Mouse (Mus musculus) bone marrow macrophage, adult 2 months (primary cell): ENCODE measurements around the gene Pqlc2. TPM values are rescaled to one million over a fixed set of nuclear protein-coding genes. Genes with fewer than 3 reads are reported as not detected.

Source experiments
- H3K27ac ChIP-seq: 2 replicates; pipeline ENCODE4 v1.5.1; 2012; ENCODE audit warnings: low read depth, low read length; ENCODE audit not compliant: insufficient read depth
- H3K4me1 ChIP-seq: 2 replicates; pipeline ENCODE4 v1.6.1; 2012; ENCODE audit warnings: low read length; ENCODE audit not compliant: control insufficient read depth, insufficient read depth
- H3K4me3 ChIP-seq: 2 replicates; pipeline ENCODE4 v1.5.1; 2012; ENCODE audit warnings: mild to moderate bottlenecking, low read length, moderate library complexity; ENCODE audit not compliant: insufficient read depth
- CTCF ChIP-seq: IDR thresholded peaks from 2 replicates; pipeline ENCODE4 v1.5.1; 2012; ENCODE audit warnings: low read depth, mild to moderate bottlenecking, low read length, moderate library complexity
- POLR2A ChIP-seq: IDR thresholded peaks from 2 replicates; pipeline ENCODE4 v1.6.1; 2012; ENCODE audit warnings: mild to moderate bottlenecking, low read depth, low read length, borderline replicate concordance
- polyA plus RNA-seq: library from polyadenylated mRNA; stranded (reverse); fragments of >200 nt; gene quantifications from 2 replicates; pipeline ENCODE4 v1.2.4, GENCODE M21; 2012; ENCODE audit not compliant: missing spikeins, insufficient read depth, insufficient read length

The Pqlc2 gene
- polyA plus RNA-seq, 1 experiment: 26.7 TPM

- no peak overlapping the region for H3K27ac ChIP-seq
- TF ChIP-seq CTCF: no peak
- no peak for TF ChIP-seq POLR2A
- no peaks in the 10 kb centered on the region for H3K4me1 ChIP-seq
- no peak overlapping the region for H3K4me3 ChIP-seq
Measured at GRCm38 (mm10) chr4:139267335-139267734, 43.2 kb downstream of the Pqlc2 start.

- no peak for TF ChIP-seq CTCF
- Histone ChIP-seq H3K27ac (no peak overlapping the region), H3K4me3 (no peak overlapping the region), H3K4me1 (no peaks in the 10 kb centered on the region)
Measured at GRCm38 (mm10) chr4:139266500-139266865, 44.0 kb downstream of the Pqlc2 start.

- H3K27ac ChIP-seq: no peak overlapping the region
- H3K4me3 ChIP-seq: no peak overlapping the region
- TF ChIP-seq CTCF (no peak), POLR2A (no peak)
- no peaks in the 10 kb centered on the region for H3K4me1 ChIP-seq
Measured at GRCm38 (mm10) chr4:139265783-139266499, 44.6 kb downstream of the Pqlc2 start.

GRCm38 (mm10) chr4:139262981-139263380 lies 47.5 kb downstream of the Pqlc2 start:
- peaks cover 9% of the 10 kb centered on the region for H3K4me1 ChIP-seq
- TF ChIP-seq CTCF (no peak), POLR2A (no peak)
- no peak overlapping the region for H3K27ac ChIP-seq
- no peak overlapping the region for H3K4me3 ChIP-seq

- H3K27ac ChIP-seq: peak overlapping the region; percentile 15; the same call in 1 of the 2 replicates
Measured at GRCm38 (mm10) chr4:139259302-139259871, 51.1 kb downstream of the Pqlc2 start.

GRCm38 (mm10) chr4:139258621-139259301 lies 51.7 kb downstream of the Pqlc2 start:
- TF ChIP-seq CTCF (no peak), POLR2A (no peak)
- H3K27ac ChIP-seq: peak overlapping the region; percentile 39
- peaks cover 13% of the 10 kb centered on the region for H3K4me1 ChIP-seq
- H3K4me3 ChIP-seq: no peak overlapping the region

More at GRCm38 (mm10) chr4:139259302-139259871, 51.1 kb downstream of the Pqlc2 start:
- Histone ChIP-seq H3K4me3 (no peak overlapping the region), H3K4me1 (peaks cover 13% of the 10 kb centered on the region)
- TF ChIP-seq CTCF (no peak), POLR2A (no peak)

GRCm38 (mm10) chr4:139256708-139257107 lies 53.8 kb downstream of the Pqlc2 start:
- TF ChIP-seq CTCF: no peak
- TF ChIP-seq POLR2A: no peak
- Histone ChIP-seq H3K27ac (no peak overlapping the region), H3K4me1 (peaks cover 22% of the 10 kb centered on the region), H3K4me3 (no peak overlapping the region)

GRCm38 (mm10) chr4:139256146-139256545 lies 54.4 kb downstream of the Pqlc2 start:
- no peak for TF ChIP-seq CTCF
- H3K4me1 ChIP-seq: peaks cover 27% of the 10 kb centered on the region
- H3K4me3 ChIP-seq: no peak overlapping the region
- H3K27ac ChIP-seq: no peak overlapping the region

GRCm38 (mm10) chr4:139253206-139253605 lies 57.3 kb downstream of the Pqlc2 start:
- H3K4me3 ChIP-seq: no peak overlapping the region
- TF ChIP-seq POLR2A (no peak), CTCF (no peak)
- H3K27ac ChIP-seq: no peak overlapping the region
- H3K4me1 ChIP-seq: peaks cover 39% of the 10 kb centered on the region
